Comparison of ENCODE assay signal across 11 mouse cellular contexts in the genomic region with DNA sequence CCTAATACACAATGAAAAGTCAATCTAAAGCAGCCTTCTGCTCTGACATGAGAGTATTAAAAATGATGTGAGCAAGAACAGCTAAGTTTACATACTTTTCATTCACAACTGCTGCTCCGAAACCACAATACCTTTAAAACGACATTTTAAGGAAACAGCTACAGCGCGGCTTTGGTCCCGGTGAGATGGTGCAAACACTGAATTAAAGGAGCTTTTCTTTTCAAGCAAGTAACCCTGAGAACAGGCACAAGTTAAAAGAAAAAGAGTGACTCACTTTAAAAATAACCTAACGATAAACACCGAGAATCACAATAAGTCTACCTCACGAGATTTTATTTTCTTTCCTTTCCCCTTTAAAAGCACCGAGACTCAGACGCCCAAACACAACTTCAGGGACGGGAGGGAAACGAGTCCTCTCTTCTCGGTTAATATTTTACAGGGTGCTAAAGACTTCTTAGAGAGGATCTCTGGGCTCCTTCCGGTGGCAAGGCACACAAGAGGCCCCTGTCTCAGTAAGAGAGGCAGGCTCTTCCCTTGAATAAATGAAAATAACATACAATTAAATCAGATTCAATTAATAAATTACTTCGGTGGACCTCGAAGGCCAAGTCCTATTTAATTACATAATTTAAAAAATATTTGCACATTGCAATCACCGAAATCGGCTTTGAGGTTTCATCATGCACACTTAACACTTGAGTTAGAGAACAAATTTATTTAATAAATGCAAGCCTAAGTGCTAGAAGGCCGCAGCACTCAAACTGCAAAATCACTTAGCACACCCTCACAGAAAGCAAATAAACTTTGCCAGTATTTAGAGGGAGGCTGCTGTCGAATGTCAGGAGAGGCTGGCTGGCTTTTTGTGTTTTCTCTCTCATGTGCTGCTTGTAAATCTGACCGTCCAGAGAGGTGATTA.
A peak's percentile ranks its signal among the peaks of the same experiment; 100 is the strongest.
DNase-seq lines count a peak whose midpoint lies in the region; ATAC-seq and TF ChIP-seq lines count a peak whose summit lies in the region.
"Had no signal": no experiment of that assay in that cellular context is flagged by ENCODE, and none has a peak within 500 bp of the region (broad histone marks: within the 10 kb centered on the region; RNA-seq: fewer than 3 reads in every experiment).

No protein-coding gene starts in this region.

- peak; percentile 7 for DNase-seq in Muller cell, postnatal 12 days (ENCODE audit: inconsistent ontology term)
- peak; percentile 59 for DNase-seq in induced T-regulatory cell, adult 2 months (ENCODE audit: low read depth)
- no peak for DNase-seq in liver, embryonic 11.5 days (ENCODE audit: low spot score)
- no peak for DNase-seq in embryo, embryonic 10.5 days (ENCODE audit: low spot score)
- DNase-seq in forebrain, postnatal 0 days, result no peak
- DNase-seq in ovary, postnatal 36 days (ENCODE audit: low spot score), result no peak
- DNase-seq: gastrocnemius, postnatal 36 days had no signal

- no peaks in the 10 kb centered on the region for H3K36me3 ChIP-seq in liver, embryonic 11.5 days (ENCODE audit: control insufficient read depth, insufficient read depth, low read length)
- H3K36me3 ChIP-seq in small intestine, adult 2 months (ENCODE audit: control insufficient read depth, insufficient read depth, low read length), result no peaks in the 10 kb centered on the region
- H3K36me3 ChIP-seq in forebrain, postnatal 0 days (ENCODE audit: insufficient read depth), result no peaks in the 10 kb centered on the region
- H3K36me3 ChIP-seq: embryonic facial prominence, embryonic 12.5 days; hindbrain, embryonic 15.5 days had no signal

- H3K9ac ChIP-seq in liver, embryonic 11.5 days (ENCODE audit: low read depth, low read length), result no peak overlapping the region
- H3K9ac ChIP-seq in forebrain, postnatal 0 days, result no peak overlapping the region
- H3K9ac ChIP-seq: embryonic facial prominence, embryonic 12.5 days; hindbrain, embryonic 15.5 days had no signal

- no peaks in the 10 kb centered on the region for H3K9me3 ChIP-seq in liver, embryonic 11.5 days (ENCODE audit: control insufficient read depth, low read length)
- no peaks in the 10 kb centered on the region for H3K9me3 ChIP-seq in forebrain, postnatal 0 days (ENCODE audit: low read length)
- H3K9me3 ChIP-seq: embryonic facial prominence, embryonic 12.5 days; hindbrain, embryonic 15.5 days had no signal

- H3K4me3 ChIP-seq in liver, embryonic 11.5 days (ENCODE audit: low read depth, low read length), result no peak overlapping the region
- no peak overlapping the region for H3K4me3 ChIP-seq in small intestine, adult 2 months (ENCODE audit: low read depth, low read length)
- no peak overlapping the region for H3K4me3 ChIP-seq in forebrain, postnatal 0 days (ENCODE audit: low read depth, low read length)
- H3K4me3 ChIP-seq: embryonic facial prominence, embryonic 12.5 days; hindbrain, embryonic 15.5 days had no signal

- WGBS in liver, embryonic 11.5 days, result 60% methylated on average over 21 of the region's 21 CpGs
- WGBS in small intestine, adult 2 months, result 16% methylated on average over 21 of the region's 21 CpGs
- WGBS in forebrain, postnatal 0 days, result 40% methylated on average over 21 of the region's 21 CpGs

- H3K4me1 ChIP-seq in liver, embryonic 11.5 days (replicated peaks; ENCODE audit: control insufficient read depth, insufficient read depth, low read length), result peaks cover 4% of the 10 kb centered on the region
- peaks cover 23% of the 10 kb centered on the region for H3K4me1 ChIP-seq in small intestine, adult 2 months (ENCODE audit: control insufficient read depth, insufficient read depth, insufficient read length, low read length)
- no peaks in the 10 kb centered on the region for H3K4me1 ChIP-seq in forebrain, postnatal 0 days (ENCODE audit: insufficient read depth)
- H3K4me1 ChIP-seq: hindbrain, embryonic 15.5 days had no signal

- TF ChIP-seq POLR2A in small intestine, adult 2 months (IDR thresholded peaks at IDR 0.05; ENCODE audit: low read depth, low read length), result no peak

- no peak for TF ChIP-seq CTCF in small intestine, adult 2 months (IDR thresholded peaks at IDR 0.05; ENCODE audit: extremely low read depth, insufficient read length, insufficient replicate concordance, low read depth, low read length)
- TF ChIP-seq CTCF in forebrain, postnatal 0 days (IDR thresholded peaks at IDR 0.05; ENCODE audit: low read depth), result no peak

- ATAC-seq in liver, embryonic 11.5 days (replicated peaks; ENCODE audit: low FRiP score), result no peak
- no peak for ATAC-seq in forebrain, postnatal 0 days

- no peak overlapping the region for H3K4me2 ChIP-seq in liver, embryonic 11.5 days
- H3K4me2 ChIP-seq in forebrain, postnatal 0 days (ENCODE audit: low read depth), result no peak overlapping the region
- H3K4me2 ChIP-seq: embryonic facial prominence, embryonic 12.5 days; hindbrain, embryonic 15.5 days had no signal

- peak overlapping the region; percentile 34; the same call in 1 of the 2 replicates for H3K27ac ChIP-seq in liver, embryonic 11.5 days (ENCODE audit: low read depth, low read length)
- H3K27ac ChIP-seq in small intestine, adult 2 months (ENCODE audit: insufficient read depth, low read depth, low read length), result peak overlapping the region; percentile 31
- no peak overlapping the region for H3K27ac ChIP-seq in forebrain, postnatal 0 days (ENCODE audit: low read depth, low read length)
- H3K27ac ChIP-seq: embryonic facial prominence, embryonic 12.5 days; hindbrain, embryonic 15.5 days; macrophage had no signal

- H3K27me3 ChIP-seq in liver, embryonic 11.5 days (replicated peaks; ENCODE audit: control insufficient read depth, insufficient read depth, low read length), result no peaks in the 10 kb centered on the region
- no peaks in the 10 kb centered on the region for H3K27me3 ChIP-seq in small intestine, adult 2 months (ENCODE audit: control insufficient read depth, insufficient read depth, low read length)
- H3K27me3 ChIP-seq in forebrain, postnatal 0 days (ENCODE audit: insufficient read depth, low read length), result no peaks in the 10 kb centered on the region
- H3K27me3 ChIP-seq: embryonic facial prominence, embryonic 12.5 days; hindbrain, embryonic 15.5 days had no signal

Comparison
In these comparisons a context has a peak if more than half of its experiments do, and no peak if none do; other contexts are left out.
1. DNase-seq: peak in Muller cell, postnatal 12 days (single experiment) and induced T-regulatory cell, adult 2 months (single experiment); none in liver, embryonic 11.5 days (single experiment), embryo, embryonic 10.5 days (single experiment), forebrain, postnatal 0 days (single experiment) and ovary, postnatal 36 days (single experiment).